Mouse (Mus musculus): Measurements from ENCODE around the gene Slc29a4. TPM values are rescaled to one million over a fixed set of nuclear protein-coding genes. Genes with fewer than 3 reads are reported as not detected.
A peak's percentile ranks its signal among the peaks of the same experiment; 100 is the strongest.

The Slc29a4 gene
- polyA plus RNA-seq, 1 experiment from 2014 or later = 2.3 TPM

GRCm38 (mm10) chr5:142764889-142765288 lies 72.6 kb downstream of the Slc29a4 start:
- H3K4me2 ChIP-seq (replicated peaks; ENCODE audit: low read depth, low read length) = no peak overlapping the region

DNA sequence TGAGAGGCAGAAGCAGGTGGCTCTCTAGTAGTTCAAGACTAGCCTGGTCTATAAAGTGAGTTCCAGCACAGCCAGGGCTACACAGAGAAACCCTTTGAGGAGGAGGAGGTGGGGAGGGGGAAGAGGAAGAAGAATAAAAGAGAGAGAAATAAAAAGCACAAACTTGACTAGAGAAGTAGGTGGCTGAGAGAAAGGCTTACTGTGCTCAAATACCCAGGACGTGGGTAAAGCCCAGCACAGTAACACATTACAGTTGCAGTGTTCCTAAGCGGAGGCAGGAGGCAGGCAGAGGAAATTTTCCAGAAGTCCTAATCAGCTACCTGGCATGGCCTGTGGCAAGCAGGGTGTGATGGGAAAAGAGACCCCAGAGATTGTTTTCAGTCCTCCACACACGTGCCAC lies 74.4 kb downstream of the Slc29a4 start:
- Histone ChIP-seq H3K36me3 (ENCODE audit: insufficient read depth, low read length) (peaks cover 42% of the 10 kb centered on the region), H3K4me3 (ENCODE audit: low read depth, low read length) (no peak overlapping the region), H3K4me1 (ENCODE audit: insufficient read depth, low read depth, low read length) (no peaks in the 10 kb centered on the region), H3K9ac (replicated peaks; ENCODE audit: low read depth) (no peak overlapping the region), H3K27me3 (replicated peaks; ENCODE audit: insufficient read depth, low read length) (no peaks in the 10 kb centered on the region), H3K9me3 (ENCODE audit: low read length) (no peaks in the 10 kb centered on the region), H3K4me2 (replicated peaks; ENCODE audit: low read depth, low read length) (no peak overlapping the region), H3K27ac (ENCODE audit: low read length) (no peak overlapping the region)
- ATAC-seq (no peak), DNase-seq (ENCODE audit: low spot score) (no peak)
- 94% methylated on average over 3 of the region's 3 CpGs for WGBS
- TF ChIP-seq CTCF (IDR thresholded peaks at IDR 0.05) (no peak), EP300 (IDR thresholded peaks at IDR 0.05) (no peak)

More at GRCm38 (mm10) chr5:142764889-142765288, 72.6 kb downstream of the Slc29a4 start:
- Histone ChIP-seq H3K4me3 (ENCODE audit: low read depth, low read length) (no peak overlapping the region), H3K9ac (replicated peaks; ENCODE audit: low read depth) (no peak overlapping the region), H3K4me1 (ENCODE audit: insufficient read depth, low read depth, low read length) (no peaks in the 10 kb centered on the region), H3K9me3 (ENCODE audit: low read length) (no peaks in the 10 kb centered on the region), H3K27me3 (replicated peaks; ENCODE audit: insufficient read depth, low read length) (no peaks in the 10 kb centered on the region), H3K27ac (ENCODE audit: low read length) (no peak overlapping the region), H3K36me3 (ENCODE audit: insufficient read depth, low read length) (peaks cover 50% of the 10 kb centered on the region)
- ATAC-seq (no peak), DNase-seq (ENCODE audit: low spot score) (no peak)
- TF ChIP-seq CTCF (IDR thresholded peaks at IDR 0.05) (no peak), EP300 (IDR thresholded peaks at IDR 0.05) (no peak)
- WGBS = 81% methylated on average over 15 of the region's 15 CpGs

DNA sequence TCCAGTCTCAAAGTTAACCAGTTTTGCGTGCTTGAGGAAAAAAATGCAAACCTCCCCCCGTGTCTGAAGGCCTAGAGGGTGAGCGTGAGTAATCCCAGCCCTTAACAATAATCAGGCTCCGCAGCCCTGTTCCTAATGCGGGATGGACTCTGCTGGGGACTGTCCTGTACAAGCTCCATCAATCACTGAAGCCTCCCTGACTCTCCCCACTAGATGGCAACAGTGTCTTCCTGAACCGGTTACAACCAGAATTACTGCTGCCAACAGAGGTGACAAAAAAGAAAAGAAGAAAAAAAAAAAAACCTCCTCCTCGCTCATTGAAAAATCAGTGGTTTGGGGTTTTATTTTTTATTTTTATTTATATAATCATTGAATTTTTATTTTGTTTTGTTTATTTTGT lies 75.6 kb downstream of the Slc29a4 start:
- DNase-seq (ENCODE audit: low spot score) (peak; percentile 90), ATAC-seq (peak; percentile 60)
- Histone ChIP-seq H3K27me3 (replicated peaks; ENCODE audit: insufficient read depth, low read length) (no peaks in the 10 kb centered on the region), H3K9me3 (ENCODE audit: low read length) (no peaks in the 10 kb centered on the region), H3K9ac (replicated peaks; ENCODE audit: low read depth) (no peak overlapping the region), H3K4me2 (replicated peaks; ENCODE audit: low read depth, low read length) (no peak overlapping the region), H3K4me3 (ENCODE audit: low read depth, low read length) (no peak overlapping the region), H3K4me1 (ENCODE audit: insufficient read depth, low read depth, low read length) (no peaks in the 10 kb centered on the region), H3K36me3 (ENCODE audit: insufficient read depth, low read length) (peaks cover 40% of the 10 kb centered on the region), H3K27ac (ENCODE audit: low read length) (no peak overlapping the region)
- WGBS = 17% methylated on average over 7 of the region's 7 CpGs
- TF ChIP-seq CTCF (IDR thresholded peaks at IDR 0.05) = peak; percentile 88
- no peak for TF ChIP-seq EP300 (IDR thresholded peaks at IDR 0.05)

DNA sequence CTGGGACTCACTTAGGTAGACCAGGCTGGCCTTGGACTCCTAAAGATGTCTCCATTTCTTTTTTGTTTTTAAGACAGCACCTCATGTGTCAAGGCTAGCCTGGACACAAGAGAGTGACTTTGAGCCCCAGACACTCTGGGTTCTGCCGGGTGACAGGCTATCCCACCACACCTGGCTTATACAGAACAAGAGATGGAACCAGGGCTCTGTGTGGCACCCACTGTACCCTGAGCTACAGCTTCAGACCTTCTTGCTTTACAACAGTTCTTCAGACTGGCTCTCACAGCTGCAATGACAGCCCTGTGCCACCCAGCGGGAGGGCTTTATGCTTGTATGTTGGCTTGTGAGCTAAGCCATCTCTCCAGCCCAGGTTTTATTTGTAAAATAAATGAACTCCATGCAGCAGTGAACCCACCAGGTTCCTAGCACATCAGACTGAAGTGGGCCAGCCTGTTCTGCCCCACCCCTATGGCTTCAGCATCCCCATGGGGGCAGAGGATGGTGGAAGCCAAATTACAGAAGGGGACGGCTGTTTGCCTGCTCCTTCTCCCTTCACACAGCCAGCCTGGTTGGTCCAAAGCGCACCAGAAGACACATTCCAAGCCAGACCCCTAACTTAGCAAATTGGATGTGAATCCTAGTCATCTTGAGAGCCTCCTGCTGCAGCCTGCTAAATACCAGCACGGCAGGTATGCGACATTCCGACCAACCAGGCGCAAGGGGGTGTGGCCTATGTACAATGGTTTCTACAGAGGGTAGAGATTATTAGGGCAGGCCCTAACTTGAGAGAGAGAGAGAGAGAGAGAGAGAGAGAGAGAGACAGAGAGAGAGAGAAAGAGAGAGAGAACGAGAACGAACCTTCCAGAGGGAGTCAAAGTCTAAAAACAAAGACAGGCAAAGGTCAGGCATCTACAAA lies 76.3 kb downstream of the Slc29a4 start:
- Histone ChIP-seq H3K9me3 (ENCODE audit: low read length) (no peaks in the 10 kb centered on the region), H3K9ac (replicated peaks; ENCODE audit: low read depth) (no peak overlapping the region), H3K27ac (ENCODE audit: low read length) (no peak overlapping the region), H3K4me1 (ENCODE audit: insufficient read depth, low read depth, low read length) (no peaks in the 10 kb centered on the region), H3K27me3 (replicated peaks; ENCODE audit: insufficient read depth, low read length) (no peaks in the 10 kb centered on the region), H3K4me3 (ENCODE audit: low read depth, low read length) (no peak overlapping the region), H3K36me3 (ENCODE audit: insufficient read depth, low read length) (peaks cover 40% of the 10 kb centered on the region), H3K4me2 (replicated peaks; ENCODE audit: low read depth, low read length) (no peak overlapping the region)
- DNase-seq (ENCODE audit: low spot score) (no peak), ATAC-seq (no peak)
- 49% methylated on average over 10 of the region's 10 CpGs for WGBS
- TF ChIP-seq CTCF (IDR thresholded peaks at IDR 0.05) (no peak), EP300 (IDR thresholded peaks at IDR 0.05) (no peak)

GRCm38 (mm10) chr5:142769641-142770040 lies 77.3 kb downstream of the Slc29a4 start:
- Histone ChIP-seq H3K27ac (ENCODE audit: low read length) (no peak overlapping the region), H3K27me3 (replicated peaks; ENCODE audit: insufficient read depth, low read length) (no peaks in the 10 kb centered on the region), H3K4me1 (ENCODE audit: insufficient read depth, low read depth, low read length) (no peaks in the 10 kb centered on the region), H3K36me3 (ENCODE audit: insufficient read depth, low read length) (peaks cover 32% of the 10 kb centered on the region), H3K4me2 (replicated peaks; ENCODE audit: low read depth, low read length) (no peak overlapping the region), H3K4me3 (ENCODE audit: low read depth, low read length) (no peak overlapping the region), H3K9me3 (ENCODE audit: low read length) (no peaks in the 10 kb centered on the region), H3K9ac (replicated peaks; ENCODE audit: low read depth) (no peak overlapping the region)
- DNase-seq (ENCODE audit: low spot score) (no peak), ATAC-seq (0 out of 2 replicates have a peak, but pooled peaks have one; percentile 9)
- TF ChIP-seq CTCF (IDR thresholded peaks at IDR 0.05) (no peak), EP300 (IDR thresholded peaks at IDR 0.05) (peak; percentile 27; the same call in 1 of the 2 replicates)
- WGBS = 51% methylated on average over 5 of the region's 5 CpGs

DNA sequence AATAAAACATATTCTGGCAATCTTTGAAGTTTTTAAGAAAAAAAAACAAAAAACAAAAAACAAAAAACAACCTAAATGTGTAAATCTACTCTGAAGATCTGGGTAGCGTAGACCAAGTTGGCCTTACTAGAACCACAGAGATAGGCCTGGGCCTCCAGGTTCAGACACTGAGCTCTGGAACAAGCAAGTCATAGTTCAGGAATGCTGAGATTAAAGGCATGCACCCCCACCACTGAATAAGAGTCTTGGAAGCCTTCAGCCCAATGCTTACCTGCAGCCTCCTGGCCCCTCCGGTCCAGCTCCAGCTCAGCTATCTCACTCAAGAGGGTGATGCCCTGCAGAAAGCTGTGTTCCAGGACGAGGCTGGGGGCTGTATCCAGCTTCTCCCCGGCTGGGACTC lies 78.7 kb downstream of the Slc29a4 start:
- ATAC-seq (peak; percentile 30; the same call in 1 of the 2 replicates), DNase-seq (ENCODE audit: low spot score) (no peak)
- peaks cover 31% of the 10 kb centered on the region for H3K36me3 ChIP-seq (ENCODE audit: insufficient read depth, low read length)
- no peak overlapping the region for H3K9ac ChIP-seq (replicated peaks; ENCODE audit: low read depth)
- H3K9me3 ChIP-seq (ENCODE audit: low read length) = no peaks in the 10 kb centered on the region
- no peak overlapping the region for H3K4me2 ChIP-seq (replicated peaks; ENCODE audit: low read depth, low read length)
- H3K27ac ChIP-seq (ENCODE audit: low read length) = no peak overlapping the region
- 67% methylated on average over 4 of the region's 4 CpGs for WGBS
- H3K4me1 ChIP-seq (ENCODE audit: insufficient read depth, low read depth, low read length) = no peaks in the 10 kb centered on the region
- H3K27me3 ChIP-seq (replicated peaks; ENCODE audit: insufficient read depth, low read length) = no peaks in the 10 kb centered on the region
- no peak overlapping the region for H3K4me3 ChIP-seq (ENCODE audit: low read depth, low read length)
- TF ChIP-seq CTCF (IDR thresholded peaks at IDR 0.05) (no peak), EP300 (IDR thresholded peaks at IDR 0.05) (no peak)
